Mouse (Mus musculus): ENCODE measurements around the gene Cdk14.
A peak's percentile ranks its signal among the peaks of the same experiment; 100 is the strongest.

Cdk14 gene

DNA sequence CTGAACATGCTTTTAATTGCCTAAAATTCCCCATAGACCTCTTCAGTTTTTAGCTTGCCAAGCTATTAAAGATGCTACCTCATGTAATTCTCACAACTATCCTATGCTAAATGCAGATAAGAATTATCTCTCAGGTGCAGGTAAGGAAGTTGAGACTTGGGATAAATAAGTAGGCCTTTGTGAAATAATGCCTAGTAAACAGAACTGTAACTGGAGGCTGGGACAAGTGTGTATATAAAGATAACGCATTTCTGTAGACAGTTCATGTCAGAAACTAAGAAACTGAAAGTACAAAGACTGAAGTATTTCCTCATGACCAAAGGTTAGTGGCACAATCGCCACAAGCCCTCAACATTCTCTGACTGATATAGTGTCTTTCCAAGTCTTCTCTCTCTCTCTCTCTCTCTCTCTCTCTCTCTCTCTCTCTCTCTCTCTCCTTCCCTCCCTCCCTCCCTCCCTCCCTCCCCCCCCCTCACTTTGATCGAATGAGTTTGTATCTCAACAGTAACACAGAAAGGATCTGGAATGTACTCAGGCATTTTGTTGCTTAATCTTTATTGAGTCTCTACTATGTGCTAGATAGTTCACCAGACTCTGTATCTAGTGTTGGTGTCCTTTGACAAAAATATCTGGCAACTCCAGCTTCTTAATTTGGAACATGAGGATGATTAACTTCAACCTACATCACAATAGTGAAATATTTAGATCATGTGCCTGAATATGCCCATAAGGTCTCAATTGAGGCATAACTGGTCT lies 233.9 kb downstream of the Cdk14 start:
- DNase-seq (ENCODE audit: low spot score in 2 of 2) = no peak

DNA sequence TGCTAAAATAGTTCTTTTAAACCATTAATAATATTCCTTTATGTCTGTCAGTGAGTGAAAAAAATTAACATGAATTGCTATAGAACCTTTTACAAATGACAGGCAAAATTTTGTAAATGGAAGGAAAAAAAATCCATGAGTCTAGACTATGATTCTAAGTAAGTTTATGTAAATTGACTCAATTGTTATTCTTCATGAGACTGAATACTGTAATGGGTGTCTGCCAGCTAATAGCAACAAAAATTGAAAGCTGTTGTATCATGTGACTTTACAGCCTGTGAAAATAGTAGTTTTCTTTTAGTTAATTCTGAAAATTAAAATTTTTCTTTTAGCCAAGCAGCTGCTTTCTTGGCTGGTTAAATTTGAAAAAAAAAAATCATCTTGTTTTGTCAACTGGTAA lies 234.6 kb downstream of the Cdk14 start:
- DNase-seq (ENCODE audit: low spot score in 2 of 2) = no peak

GRCm38 (mm10) chr5:5180711-5181110 lies 239.4 kb downstream of the Cdk14 start:
- no peak for DNase-seq (ENCODE audit: low spot score in 2 of 2)

DNA sequence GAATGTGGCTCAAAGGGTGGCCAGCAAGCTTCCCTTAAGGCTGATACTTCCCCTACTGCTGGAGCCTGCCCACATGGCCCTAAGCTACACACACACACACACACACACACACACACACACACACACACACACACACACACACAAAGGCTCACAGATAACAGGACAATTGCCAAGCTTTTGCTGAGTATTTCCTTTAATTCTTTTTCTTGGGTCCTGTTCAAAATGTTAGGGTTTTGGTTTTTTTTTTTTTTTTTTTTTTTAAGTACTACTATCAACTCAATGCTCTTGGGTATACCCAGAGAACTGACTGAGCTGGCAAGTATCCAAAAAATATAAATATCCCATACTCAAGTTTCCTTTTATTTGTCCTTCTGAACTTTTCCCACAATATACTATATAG lies 239.8 kb downstream of the Cdk14 start:
- DNase-seq (ENCODE audit: low spot score in 2 of 2) = no peak

- DNase-seq (ENCODE audit: low spot score in 2 of 2) = no peak
Measured at GRCm38 (mm10) chr5:5176052-5176451, 244.1 kb downstream of the Cdk14 start.

GRCm38 (mm10) chr5:5175611-5176010 lies 244.5 kb downstream of the Cdk14 start:
- no peak for DNase-seq (ENCODE audit: low spot score in 2 of 2)

DNA sequence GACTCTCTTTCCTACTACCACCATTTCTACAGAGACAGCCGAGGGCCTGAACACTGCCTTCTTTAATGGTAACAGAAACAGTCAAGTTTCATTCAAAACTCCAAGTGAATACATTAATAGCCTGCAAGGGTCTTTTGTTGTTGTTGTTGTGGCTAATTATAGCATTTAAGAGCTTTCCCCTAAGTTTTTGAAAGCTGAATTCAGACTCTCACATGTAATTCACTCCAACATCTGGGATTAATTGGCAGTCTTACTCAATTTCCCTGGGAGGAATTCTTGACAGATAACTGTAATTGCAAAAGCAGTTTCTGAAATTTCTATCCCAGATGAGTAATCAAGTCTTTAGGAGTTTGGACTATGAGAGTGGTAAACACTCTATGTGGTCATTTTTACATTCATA lies 245.0 kb downstream of the Cdk14 start:
- no peak for DNase-seq (ENCODE audit: low spot score in 2 of 2)

- no peak for DNase-seq (ENCODE audit: low spot score in 2 of 2)
Measured at GRCm38 (mm10) chr5:5166086-5166485, 254.0 kb downstream of the Cdk14 start.

GRCm38 (mm10) chr5:5164326-5164725 lies 255.8 kb downstream of the Cdk14 start:
- peak in 1 of 2 experiments; percentile 15 for DNase-seq (ENCODE audit: low spot score in 2 of 2)

- no peak for DNase-seq (ENCODE audit: low spot score in 2 of 2)
Measured at GRCm38 (mm10) chr5:5163823-5164222, 256.3 kb downstream of the Cdk14 start.

- DNase-seq (ENCODE audit: low spot score in 2 of 2) = no peak
Measured at GRCm38 (mm10) chr5:5159521-5159920, 260.6 kb downstream of the Cdk14 start.

DNA sequence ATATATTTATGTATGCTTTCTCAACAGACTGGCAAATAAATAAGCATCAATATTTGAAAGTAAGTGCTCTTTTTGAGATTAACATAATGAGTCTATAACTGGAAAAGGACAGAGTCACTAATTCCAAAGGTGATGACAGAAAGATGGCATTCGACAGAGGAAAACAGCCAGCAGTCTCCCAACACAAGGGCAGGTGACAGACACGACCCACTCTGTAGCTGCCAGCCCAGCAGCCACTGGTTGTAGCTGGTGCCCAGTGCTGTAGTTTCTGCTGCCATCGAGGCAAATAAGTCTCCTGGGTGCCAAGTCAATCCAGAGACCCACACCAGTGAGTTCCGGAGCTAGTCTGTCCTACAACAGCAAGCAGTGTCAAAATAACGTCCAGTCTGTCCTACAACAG lies 280.3 kb downstream of the Cdk14 start:
- DNase-seq (ENCODE audit: low spot score in 2 of 2) = no peak

DNA sequence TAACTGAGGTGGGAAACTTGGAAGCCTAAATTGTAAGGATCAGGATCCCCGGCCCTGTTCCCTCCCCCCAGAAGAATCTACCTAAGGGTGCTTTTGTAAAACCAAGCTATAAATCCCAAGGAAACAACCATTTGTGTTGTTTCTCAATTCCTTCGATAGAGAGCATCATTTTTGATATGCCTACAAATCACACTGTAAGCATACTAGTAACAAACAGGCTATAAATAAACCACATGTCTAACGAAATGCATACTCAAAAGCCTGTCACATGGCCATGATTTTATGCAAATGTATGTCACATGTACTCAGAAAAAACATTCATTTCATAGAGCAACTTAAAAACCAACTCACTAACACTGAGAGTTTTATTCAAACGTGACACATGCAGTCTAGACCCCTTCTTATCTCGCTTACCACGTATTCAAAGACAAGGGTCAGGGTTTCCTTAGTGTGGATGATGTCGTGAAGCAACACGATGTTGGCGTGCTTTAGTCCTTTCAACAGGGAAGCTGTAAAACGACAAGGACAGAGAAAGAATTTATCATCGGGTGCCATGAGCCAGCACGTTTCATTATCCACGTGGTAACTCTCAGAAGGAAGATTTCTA lies 285.1 kb downstream of the Cdk14 start:
- DNase-seq (ENCODE audit: low spot score in 2 of 2) = no peak

- no peak for DNase-seq (ENCODE audit: low spot score in 2 of 2)
Measured at GRCm38 (mm10) chr5:5134143-5134904, 285.8 kb downstream of the Cdk14 start.

DNA sequence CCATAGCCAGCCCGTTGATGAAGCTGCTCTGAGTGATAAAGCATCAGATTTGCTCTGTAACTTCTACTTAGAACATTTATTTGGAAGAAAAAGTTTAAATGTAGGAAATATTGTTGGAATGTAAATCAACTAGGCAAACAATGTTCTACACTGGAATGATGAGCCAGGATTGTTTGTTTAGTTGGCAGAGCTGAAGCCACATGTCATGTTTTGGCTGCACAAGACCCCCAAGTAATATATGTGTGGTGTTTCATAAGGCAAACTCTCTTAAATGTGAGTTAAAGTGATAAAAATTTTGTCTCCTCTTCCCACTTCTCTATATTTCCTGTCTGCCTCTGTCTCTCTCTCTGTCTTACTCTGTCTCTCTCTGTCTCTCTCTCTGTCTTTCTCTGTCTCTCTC lies 291.3 kb downstream of the Cdk14 start:
- no peak for DNase-seq (ENCODE audit: low spot score in 2 of 2)

- no peak for DNase-seq (ENCODE audit: low spot score in 2 of 2)
Measured at GRCm38 (mm10) chr5:5124645-5125044, 295.5 kb downstream of the Cdk14 start.

- no peak for DNase-seq (ENCODE audit: low spot score in 2 of 2)
Measured at GRCm38 (mm10) chr5:5116775-5117522, 303.2 kb downstream of the Cdk14 start.

GRCm38 (mm10) chr5:5115546-5115945 lies 304.6 kb downstream of the Cdk14 start:
- no peak for DNase-seq (ENCODE audit: low spot score in 2 of 2)

- DNase-seq (ENCODE audit: low spot score in 2 of 2) = no peak
Measured at GRCm38 (mm10) chr5:5109621-5110020, 310.5 kb downstream of the Cdk14 start.

- DNase-seq (ENCODE audit: low spot score in 2 of 2) = no peak
Measured at GRCm38 (mm10) chr5:5109017-5109416, 311.1 kb downstream of the Cdk14 start.

DNA sequence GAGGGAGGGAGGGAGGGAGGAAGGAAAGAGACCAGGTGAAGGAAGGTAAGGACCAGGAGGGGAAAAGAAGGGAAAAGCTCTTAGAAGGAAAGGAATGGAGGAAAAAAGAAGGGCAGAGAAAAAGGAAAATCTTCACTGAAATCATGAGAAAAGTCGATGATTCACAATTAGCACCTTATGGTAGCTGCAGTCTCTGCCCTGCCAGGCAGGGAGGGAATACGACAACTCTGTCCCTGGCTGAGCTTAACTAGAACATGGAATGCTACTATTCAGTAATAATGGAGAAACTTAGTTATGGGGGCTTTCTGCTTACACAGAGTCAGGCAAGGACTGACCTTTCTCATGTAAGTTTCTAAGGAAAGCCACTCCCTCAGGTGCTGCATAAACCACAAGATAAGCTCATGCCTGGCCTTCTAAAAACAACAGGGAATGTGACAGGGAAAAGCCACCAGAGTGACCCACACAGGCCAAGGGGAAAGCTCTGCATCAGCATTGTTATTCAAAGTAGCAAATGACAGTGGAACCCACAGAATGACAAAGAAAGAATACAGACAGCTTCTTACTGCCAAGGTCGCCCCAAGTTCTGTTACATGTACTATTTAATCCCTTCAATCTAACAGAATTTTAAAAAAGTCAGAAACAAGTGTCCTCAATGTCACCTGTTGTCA lies 323.7 kb downstream of the Cdk14 start:
- no peak for DNase-seq (ENCODE audit: low spot score in 2 of 2)

GRCm38 (mm10) chr5:5092736-5093135 lies 327.4 kb downstream of the Cdk14 start:
- DNase-seq (ENCODE audit: low spot score in 2 of 2) = peak; percentile 30 to 37
